Mouse (Mus musculus): ENCODE measurements around the gene Dclk3.
A peak's percentile ranks its signal among the peaks of the same experiment; 100 is the strongest.

Dclk3 gene

GRCm38 (mm10) chr9:111490583-111490982, 51.7 kb downstream of the Dclk3 start:
- DNase-seq = no peak

GRCm38 (mm10) chr9:111491280-111491679, 52.4 kb downstream of the Dclk3 start:
- no peak for DNase-seq

DNA sequence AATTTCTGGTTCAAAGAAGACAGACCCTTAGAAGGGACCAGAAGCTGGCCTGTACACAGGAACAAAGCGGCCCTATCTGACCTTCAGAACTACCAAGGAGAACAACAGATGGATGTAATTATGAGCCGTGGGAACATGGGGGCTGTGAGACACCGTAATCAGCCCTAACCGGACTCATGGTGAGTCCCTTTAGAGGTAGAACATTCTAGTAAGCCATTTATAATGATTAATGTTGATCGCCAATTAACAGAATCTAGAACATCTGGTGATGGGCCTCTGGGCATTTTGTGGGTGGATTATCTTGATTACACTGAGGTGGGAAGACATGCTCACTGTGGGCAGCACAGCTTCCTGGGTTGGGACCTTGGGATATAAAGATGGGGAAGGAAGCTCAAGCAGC, 54.6 kb downstream of the Dclk3 start:
- no peak for DNase-seq

DNA sequence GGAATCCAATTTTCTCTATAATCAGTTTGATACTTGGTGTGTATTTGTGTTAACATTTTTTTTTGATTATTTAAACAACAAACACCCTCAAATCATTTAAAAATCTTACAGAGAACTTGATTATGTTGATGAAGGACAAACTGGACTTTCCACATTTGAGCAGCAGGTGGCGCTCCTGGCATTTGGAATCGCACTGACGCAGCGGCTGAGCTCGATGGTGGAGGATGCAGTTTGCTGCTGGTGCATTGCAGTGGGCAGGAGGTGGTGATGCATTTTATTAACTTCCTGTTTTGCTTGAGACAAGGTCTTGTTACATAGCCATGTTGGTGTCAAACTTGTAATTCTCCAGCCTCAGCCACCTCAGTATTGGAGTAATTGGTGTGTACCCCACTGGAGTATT, 56.7 kb downstream of the Dclk3 start:
- peak; percentile 65 to 67 for DNase-seq

DNA sequence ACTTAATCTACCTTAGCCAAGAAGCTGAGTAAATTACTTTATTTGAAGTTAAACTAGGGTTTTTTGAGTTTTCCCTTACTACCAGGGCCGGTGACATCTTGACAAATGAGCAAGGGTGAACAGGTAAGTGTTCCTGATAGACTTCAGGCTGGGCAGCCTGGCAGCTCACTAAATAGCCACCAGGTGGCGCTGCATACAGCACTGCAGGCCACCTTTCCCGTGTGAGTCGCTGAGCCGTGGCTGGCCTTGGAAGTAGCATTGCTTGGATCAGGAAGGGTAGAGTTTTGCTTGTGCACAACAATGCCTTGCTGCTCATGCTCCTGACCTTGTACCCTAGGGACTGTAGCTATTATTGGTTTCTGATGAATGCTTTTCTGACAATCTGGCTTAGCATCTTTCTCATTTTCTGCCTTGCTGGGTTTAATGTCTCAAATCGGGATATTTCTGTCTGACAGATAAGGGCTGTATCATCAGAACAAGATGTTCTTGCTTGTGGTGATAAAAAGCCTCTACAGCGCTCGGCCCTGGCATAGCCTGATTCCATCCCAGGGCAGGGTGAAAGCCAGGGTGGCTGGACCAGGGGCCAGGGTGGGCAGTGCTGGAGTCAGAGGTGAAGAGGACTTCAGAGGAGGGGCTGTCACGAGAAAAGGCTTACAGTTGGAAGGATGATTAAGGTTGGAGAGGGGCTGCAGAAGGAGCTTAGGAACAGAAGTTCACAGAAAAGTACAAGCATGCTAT, 58.4 kb downstream of the Dclk3 start:
- DNase-seq = peak; percentile 50 to 56

GRCm38 (mm10) chr9:111500211-111500610, 61.3 kb downstream of the Dclk3 start:
- DNase-seq = no peak

DNA sequence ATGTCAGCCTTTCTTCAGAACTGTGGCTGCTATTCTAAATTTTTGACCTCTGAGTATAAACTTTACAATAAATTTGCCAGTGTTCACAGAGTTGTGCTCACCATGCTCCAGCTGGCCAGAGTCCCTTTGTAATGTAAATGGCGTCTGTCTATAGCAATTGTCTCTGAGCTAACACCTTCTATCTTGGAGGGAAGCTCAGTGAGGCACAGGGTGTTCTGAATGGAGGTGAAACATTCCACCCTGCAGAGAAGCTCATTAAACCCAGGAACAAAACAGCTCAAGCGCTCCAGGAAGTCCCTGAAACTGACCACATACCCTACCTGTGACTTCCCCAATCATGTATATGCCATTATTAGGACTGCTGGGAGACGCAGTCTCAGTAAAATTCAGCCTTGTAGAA, 67.2 kb downstream of the Dclk3 start:
- no peak for DNase-seq

- DNase-seq = no peak
Measured at GRCm38 (mm10) chr9:111514586-111515473, 75.9 kb downstream of the Dclk3 start.

DNA sequence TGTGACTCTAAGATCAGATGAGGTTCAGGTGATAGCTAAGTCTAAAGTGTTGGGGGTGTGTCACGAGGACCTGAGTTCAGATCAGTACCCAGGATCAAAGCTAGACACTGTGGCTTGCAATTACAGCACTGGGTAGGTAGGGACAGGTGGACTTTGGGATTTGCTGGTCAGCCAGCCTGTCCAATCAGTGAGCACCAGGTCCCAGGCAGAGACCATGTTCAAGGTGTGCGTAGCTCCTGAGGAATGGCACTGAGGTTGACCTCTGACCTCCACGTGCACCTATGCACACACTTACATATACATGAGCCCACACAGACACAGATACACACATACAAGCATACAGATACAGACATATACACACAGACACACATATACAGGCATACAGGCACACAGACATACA, 76.7 kb downstream of the Dclk3 start:
- no peak for DNase-seq

DNA sequence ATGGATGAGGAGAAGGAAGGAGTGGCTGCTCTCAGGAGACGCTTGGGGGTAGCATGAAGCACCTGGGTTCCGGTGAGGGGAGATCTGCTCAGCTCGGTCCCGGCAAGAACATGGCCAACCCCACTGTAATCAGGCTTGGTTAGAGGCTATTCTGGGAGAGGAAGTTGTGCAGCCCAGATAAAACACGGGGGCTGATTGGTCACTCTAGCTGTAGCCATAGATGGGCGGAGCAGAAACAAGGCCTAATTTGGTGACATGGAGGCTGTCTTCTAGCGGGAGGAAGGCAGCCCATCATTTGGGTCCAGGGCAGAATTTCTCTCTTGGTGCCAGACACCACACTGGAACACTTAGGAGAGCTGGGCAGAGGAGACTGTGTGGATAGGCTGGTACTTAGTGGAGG, 83.3 kb downstream of the Dclk3 start:
- DNase-seq = no peak

DNA sequence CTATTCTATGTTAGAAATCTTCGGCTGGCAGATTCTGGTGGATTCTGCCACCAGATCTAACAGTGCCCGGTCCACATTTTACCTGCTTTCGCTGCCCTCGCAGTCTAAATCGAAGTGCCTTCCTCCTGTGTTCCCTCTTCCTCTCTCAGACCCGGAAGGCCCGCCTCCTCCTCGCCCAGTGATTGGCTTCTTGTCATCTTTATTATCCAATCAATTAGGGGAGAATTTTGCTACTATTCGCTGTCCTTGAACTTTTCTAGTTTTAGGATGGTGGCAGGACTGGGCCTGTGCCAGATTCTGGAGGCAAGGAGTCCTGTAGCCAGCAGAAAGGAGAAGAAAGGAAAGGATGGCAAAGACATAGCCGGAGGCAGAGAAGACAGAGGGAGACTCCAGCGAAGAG, 84.2 kb downstream of the Dclk3 start:
- no peak for DNase-seq

- DNase-seq = no peak
Measured at GRCm38 (mm10) chr9:111523871-111524270, 85.0 kb downstream of the Dclk3 start.

- DNase-seq = no peak
Measured at GRCm38 (mm10) chr9:111534744-111535423, 96.0 kb downstream of the Dclk3 start.

- no peak for DNase-seq
Measured at GRCm38 (mm10) chr9:111535445-111536064, 96.7 kb downstream of the Dclk3 start.

Data from B cell, adult 2 months (primary cell).